Mouse (Mus musculus): ENCODE results near the gene Rnf215. TPM values are rescaled to one million over a fixed set of nuclear protein-coding genes. Genes with fewer than 3 reads are reported as not detected.

Rnf215 gene
- polyA plus RNA-seq, 1 experiment from 2014 or later: 15.5 TPM

- Histone ChIP-seq H3K4me1 (replicated peaks; ENCODE audit: control insufficient read depth, insufficient read depth, low read length) (no peaks in the 10 kb centered on the region), H3K4me3 (ENCODE audit: low read depth, low read length) (no peak overlapping the region), H3K36me3 (ENCODE audit: control insufficient read depth, insufficient read depth) (peaks cover 20% of the 10 kb centered on the region), H3K9me3 (ENCODE audit: control insufficient read depth) (no peaks in the 10 kb centered on the region), H3K27me3 (replicated peaks; ENCODE audit: control insufficient read depth, insufficient read depth, low read length) (no peaks in the 10 kb centered on the region), H3K27ac (ENCODE audit: low read depth, low read length) (no peak overlapping the region), H3K9ac (ENCODE audit: low read depth, low read length) (no peak overlapping the region), H3K4me2 (replicated peaks; ENCODE audit: low read depth) (no peak overlapping the region)
- ATAC-seq: no peak
- 89% methylated on average over 10 of the region's 10 CpGs for WGBS
- no peak for TF ChIP-seq CTCF (IDR thresholded peaks at IDR 0.05; ENCODE audit: low read depth)
Measured at GRCm38 (mm10) chr11:4147098-4147497, 12.1 kb downstream of the Rnf215 start.

GRCm38 (mm10) chr11:4148120-4148519 lies 13.1 kb downstream of the Rnf215 start:
- Histone ChIP-seq H3K4me2 (replicated peaks; ENCODE audit: low read depth) (no peak overlapping the region), H3K9me3 (ENCODE audit: control insufficient read depth) (no peaks in the 10 kb centered on the region), H3K27ac (ENCODE audit: low read depth, low read length) (no peak overlapping the region), H3K4me3 (ENCODE audit: low read depth, low read length) (no peak overlapping the region), H3K27me3 (replicated peaks; ENCODE audit: control insufficient read depth, insufficient read depth, low read length) (no peaks in the 10 kb centered on the region), H3K9ac (ENCODE audit: low read depth, low read length) (no peak overlapping the region), H3K36me3 (ENCODE audit: control insufficient read depth, insufficient read depth) (peaks cover 11% of the 10 kb centered on the region; the same call in 1 of the 2 replicates), H3K4me1 (replicated peaks; ENCODE audit: control insufficient read depth, insufficient read depth, low read length) (no peaks in the 10 kb centered on the region)
- TF ChIP-seq CTCF (IDR thresholded peaks at IDR 0.05; ENCODE audit: low read depth): no peak
- ATAC-seq: no peak
- 90% methylated on average over 5 of the region's 5 CpGs for WGBS

GRCm38 (mm10) chr11:4148536-4149156 lies 13.6 kb downstream of the Rnf215 start:
- H3K36me3 ChIP-seq (ENCODE audit: control insufficient read depth, insufficient read depth): peaks cover 6% of the 10 kb centered on the region; the same call in 1 of the 2 replicates
- no peak overlapping the region for H3K27ac ChIP-seq (ENCODE audit: low read depth, low read length)
- no peak overlapping the region for H3K4me2 ChIP-seq (replicated peaks; ENCODE audit: low read depth)
- no peak overlapping the region for H3K9ac ChIP-seq (ENCODE audit: low read depth, low read length)
- WGBS: 86% methylated on average over 9 of the region's 9 CpGs
- H3K27me3 ChIP-seq (replicated peaks; ENCODE audit: control insufficient read depth, insufficient read depth, low read length): no peaks in the 10 kb centered on the region
- no peak for ATAC-seq
- H3K9me3 ChIP-seq (ENCODE audit: control insufficient read depth): no peaks in the 10 kb centered on the region
- H3K4me1 ChIP-seq (replicated peaks; ENCODE audit: control insufficient read depth, insufficient read depth, low read length): no peaks in the 10 kb centered on the region
- TF ChIP-seq CTCF (IDR thresholded peaks at IDR 0.05; ENCODE audit: low read depth): no peak
- no peak overlapping the region for H3K4me3 ChIP-seq (ENCODE audit: low read depth, low read length)

GRCm38 (mm10) chr11:4149886-4150285 lies 14.9 kb downstream of the Rnf215 start:
- Histone ChIP-seq H3K27me3 (replicated peaks; ENCODE audit: control insufficient read depth, insufficient read depth, low read length) (no peaks in the 10 kb centered on the region), H3K36me3 (ENCODE audit: control insufficient read depth, insufficient read depth) (0 out of 2 replicates have a peak, but pooled peaks cover 3% of the 10 kb centered on the region), H3K9ac (ENCODE audit: low read depth, low read length) (no peak overlapping the region), H3K4me1 (replicated peaks; ENCODE audit: control insufficient read depth, insufficient read depth, low read length) (no peaks in the 10 kb centered on the region), H3K4me3 (ENCODE audit: low read depth, low read length) (no peak overlapping the region), H3K9me3 (ENCODE audit: control insufficient read depth) (no peaks in the 10 kb centered on the region), H3K27ac (ENCODE audit: low read depth, low read length) (no peak overlapping the region), H3K4me2 (replicated peaks; ENCODE audit: low read depth) (no peak overlapping the region)
- WGBS: 95% methylated on average over 6 of the region's 6 CpGs
- TF ChIP-seq CTCF (IDR thresholded peaks at IDR 0.05; ENCODE audit: low read depth): no peak
- ATAC-seq: no peak

- no peak overlapping the region for H3K4me2 ChIP-seq (replicated peaks; ENCODE audit: low read depth)
Measured at GRCm38 (mm10) chr11:4153694-4154093, 18.7 kb downstream of the Rnf215 start.

GRCm38 (mm10) chr11:4155641-4156040 lies 20.6 kb downstream of the Rnf215 start:
- H3K9me3 ChIP-seq (ENCODE audit: control insufficient read depth): no peaks in the 10 kb centered on the region
- no peak overlapping the region for H3K27ac ChIP-seq (ENCODE audit: low read depth, low read length)
- H3K4me3 ChIP-seq (ENCODE audit: low read depth, low read length): no peak overlapping the region
- no peaks in the 10 kb centered on the region for H3K4me1 ChIP-seq (replicated peaks; ENCODE audit: control insufficient read depth, insufficient read depth, low read length)
- no peak for TF ChIP-seq CTCF (IDR thresholded peaks at IDR 0.05; ENCODE audit: low read depth)
- H3K9ac ChIP-seq (ENCODE audit: low read depth, low read length): no peak overlapping the region
- no peaks in the 10 kb centered on the region for H3K36me3 ChIP-seq (ENCODE audit: control insufficient read depth, insufficient read depth)
- H3K27me3 ChIP-seq (replicated peaks; ENCODE audit: control insufficient read depth, insufficient read depth, low read length): no peaks in the 10 kb centered on the region
- 72% methylated on average over 5 of the region's 5 CpGs for WGBS
- H3K4me2 ChIP-seq (replicated peaks; ENCODE audit: low read depth): no peak overlapping the region
- no peak for ATAC-seq

More at GRCm38 (mm10) chr11:4153694-4154093, 18.7 kb downstream of the Rnf215 start:
- Histone ChIP-seq H3K27ac (ENCODE audit: low read depth, low read length) (no peak overlapping the region), H3K9ac (ENCODE audit: low read depth, low read length) (no peak overlapping the region), H3K9me3 (ENCODE audit: control insufficient read depth) (no peaks in the 10 kb centered on the region), H3K4me1 (replicated peaks; ENCODE audit: control insufficient read depth, insufficient read depth, low read length) (no peaks in the 10 kb centered on the region), H3K27me3 (replicated peaks; ENCODE audit: control insufficient read depth, insufficient read depth, low read length) (no peaks in the 10 kb centered on the region), H3K36me3 (ENCODE audit: control insufficient read depth, insufficient read depth) (no peaks in the 10 kb centered on the region), H3K4me3 (ENCODE audit: low read depth, low read length) (no peak overlapping the region)
- no peak for TF ChIP-seq CTCF (IDR thresholded peaks at IDR 0.05; ENCODE audit: low read depth)
- ATAC-seq: no peak
- WGBS: 90% methylated on average over 7 of the region's 7 CpGs

Data from intestine, postnatal 0 days (tissue).